Mouse (Mus musculus) erythroblast, embryonic 14.5 days (primary cell): Measurements from ENCODE around the gene Ovca2.

ENCODE experiments used
- GATA1 ChIP-seq: IDR thresholded peaks from 2 replicates; pipeline ENCODE4 v1.6.1; 2012; ENCODE audit warnings: low read length, inconsistent platforms, mixed read lengths
- TAL1 ChIP-seq: IDR thresholded peaks from 3 replicates; pipeline ENCODE4 v1.6.1; 2012; ENCODE audit warnings: low read length, inconsistent platforms, mixed read lengths

DNA sequence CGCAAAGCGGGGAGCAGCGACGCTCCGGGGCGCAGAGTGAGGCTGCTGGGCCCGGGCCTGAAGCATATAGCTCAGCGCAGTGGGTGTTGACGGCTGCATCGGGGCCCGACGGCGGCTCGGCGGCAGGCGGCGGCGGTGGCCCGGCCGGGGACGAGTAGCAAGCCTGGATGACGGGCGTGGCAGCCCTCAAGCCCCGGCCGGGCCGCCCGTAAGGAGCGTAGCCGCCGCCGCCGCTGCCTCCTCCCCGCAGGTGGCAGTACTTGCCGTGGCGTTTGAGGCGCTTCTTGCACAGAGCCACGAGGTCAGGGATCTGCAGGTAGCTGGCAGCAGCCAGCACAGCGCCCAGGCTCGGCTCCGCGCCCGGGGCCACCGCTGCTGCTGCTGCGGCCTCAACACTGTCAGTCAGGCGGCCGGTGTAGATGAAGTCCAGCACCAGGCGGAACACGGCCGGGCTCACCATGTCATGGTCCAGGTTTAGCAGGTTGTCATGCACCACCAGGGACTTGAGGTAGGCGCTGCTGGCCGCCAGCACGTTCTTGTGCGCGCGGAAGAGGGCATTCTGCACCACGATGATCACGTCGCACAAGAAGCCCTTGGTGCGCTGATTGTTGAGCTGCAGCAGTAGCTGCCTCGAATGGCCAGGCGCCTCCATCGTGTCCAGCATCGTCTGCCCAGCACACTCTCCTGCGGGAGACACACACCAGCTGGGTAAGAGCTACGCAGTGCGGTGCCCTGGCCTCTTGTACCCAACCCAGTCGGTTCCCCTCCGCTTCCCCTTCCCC is 11.6 kb downstream of the Ovca2 start:
- TF ChIP-seq TAL1 (no peak), GATA1 (no peak)
